Mouse (Mus musculus): ENCODE measurements at regions not wholly inside any gene's neighbourhood (a gene's known extent, or its start where the extent isn't known, plus 50 kb on each side); places are given as distances from the start of the nearest gene placed in this dataset.

- Histone ChIP-seq H3K36me3 (replicated peaks) (no peaks in the 10 kb centered on the region), H3K27me3 (ENCODE audit: insufficient read depth, low read length) (no peaks in the 10 kb centered on the region), H3K4me3 (ENCODE audit: low read depth, low read length) (no peak overlapping the region), H3K4me1 (ENCODE audit: insufficient read depth, low read depth, low read length) (no peaks in the 10 kb centered on the region; the same call in 1 of the 2 replicates), H3K9me3 (replicated peaks) (no peaks in the 10 kb centered on the region)
- no peak; the same call in 1 of the 2 replicates for ATAC-seq (ENCODE audit: extremely low read depth, insufficient number of reproducible peaks, low FRiP score, poor library complexity, severe bottlenecking)
- DNase-seq (ENCODE audit: low spot score) = no peak
- TF ChIP-seq GATA1 (IDR thresholded peaks at IDR 0.05; ENCODE audit: borderline replicate concordance, low read length) = no peak
- TF ChIP-seq GATA2 (IDR thresholded peaks at IDR 0.05; ENCODE audit: borderline replicate concordance, low read depth, low read length) = no peak
Measured at GRCm38 (mm10) chr3:139867499-139867898, 662.0 kb downstream of the Stpg2 start.

GRCm38 (mm10) chr3:139869779-139870178, 664.3 kb downstream of the Stpg2 start:
- TF ChIP-seq POLR2AphosphoS5 (IDR thresholded peaks at IDR 0.05; ENCODE audit: insufficient replicate concordance, low read depth, low read length) (no peak), GATA2 (IDR thresholded peaks at IDR 0.05; ENCODE audit: borderline replicate concordance, low read depth, low read length) (no peak), CTCF (IDR thresholded peaks at IDR 0.05; ENCODE audit: low read depth, low read length) (no peak), GATA1 (IDR thresholded peaks at IDR 0.05; ENCODE audit: borderline replicate concordance, low read length) (no peak), TAL1 (conservative IDR thresholded peaks at IDR 0.05; ENCODE audit: low read depth, low read length) (no peak)
- H3K4me1 ChIP-seq (ENCODE audit: insufficient read depth, low read depth, low read length) = no peaks in the 10 kb centered on the region; the same call in 1 of the 2 replicates
- ATAC-seq (ENCODE audit: extremely low read depth, insufficient number of reproducible peaks, low FRiP score, poor library complexity, severe bottlenecking) = no peak
- no peaks in the 10 kb centered on the region for H3K36me3 ChIP-seq (replicated peaks)
- H3K9me3 ChIP-seq (replicated peaks) = no peaks in the 10 kb centered on the region
- H3K27me3 ChIP-seq (ENCODE audit: insufficient read depth, low read length) = no peaks in the 10 kb centered on the region
- no peak for DNase-seq (ENCODE audit: low spot score)
- no peak overlapping the region for H3K4me3 ChIP-seq (ENCODE audit: low read depth, low read length)

DNA sequence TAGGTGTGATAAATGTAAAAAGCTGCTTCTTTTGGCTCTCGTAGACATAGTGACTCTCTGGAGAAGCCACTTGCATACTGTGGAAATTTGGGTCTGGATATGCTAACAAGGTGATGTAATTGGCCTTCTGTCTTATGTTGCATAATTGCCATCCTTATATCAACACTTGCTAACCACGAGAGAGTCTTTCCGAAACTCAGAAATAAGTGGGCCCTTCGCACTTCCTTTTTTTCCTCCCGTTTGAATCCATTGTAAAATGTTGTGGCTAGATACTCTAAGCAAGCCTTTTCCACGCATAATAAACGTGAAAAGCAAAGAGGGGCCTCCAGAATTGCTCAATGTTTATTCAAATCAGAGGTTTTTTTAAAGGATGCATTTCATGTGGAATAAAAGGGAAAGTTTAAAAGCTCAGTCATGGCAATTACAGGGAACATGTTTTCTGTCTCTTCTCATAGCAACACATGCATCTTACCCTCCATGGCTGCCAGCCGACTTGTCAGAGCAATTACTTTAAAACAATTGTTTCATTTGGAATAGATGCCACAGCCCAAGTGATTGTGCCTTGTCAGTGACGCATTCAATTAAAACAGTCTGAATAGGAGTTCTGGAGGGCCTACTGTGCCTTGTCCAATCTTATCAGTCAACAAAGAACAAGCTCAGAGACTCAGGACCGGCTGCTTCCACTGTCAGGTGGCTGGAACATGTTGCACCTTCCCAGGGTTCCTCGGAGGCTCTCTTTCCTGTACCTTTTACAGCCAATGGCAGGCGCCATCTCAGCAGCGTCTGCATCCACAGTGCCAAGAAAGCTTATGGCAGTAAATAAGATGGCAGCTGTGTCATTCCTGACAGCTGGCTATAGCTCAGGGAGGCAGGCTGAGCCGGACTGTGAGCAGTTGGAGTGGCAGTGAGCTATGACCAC, 680.7 kb downstream of the Stpg2 start:
- ATAC-seq (ENCODE audit: extremely low read depth, insufficient number of reproducible peaks, low FRiP score, poor library complexity, severe bottlenecking) (no peak), DNase-seq (ENCODE audit: low spot score) (no peak)
- no peaks in the 10 kb centered on the region for H3K36me3 ChIP-seq (replicated peaks)
- H3K9me3 ChIP-seq (replicated peaks) = no peaks in the 10 kb centered on the region
- TF ChIP-seq POLR2AphosphoS5 (IDR thresholded peaks at IDR 0.05; ENCODE audit: insufficient replicate concordance, low read depth, low read length) (no peak), CTCF (IDR thresholded peaks at IDR 0.05; ENCODE audit: low read depth, low read length) (no peak)
- peaks cover 16% of the 10 kb centered on the region for H3K4me1 ChIP-seq (ENCODE audit: insufficient read depth, low read depth, low read length)
- H3K27me3 ChIP-seq (ENCODE audit: insufficient read depth, low read length) = no peaks in the 10 kb centered on the region
- no peak overlapping the region for H3K4me3 ChIP-seq (ENCODE audit: low read depth, low read length)

- ATAC-seq (ENCODE audit: extremely low read depth, insufficient number of reproducible peaks, low FRiP score, poor library complexity, severe bottlenecking) = no peak
Measured at GRCm38 (mm10) chr3:139887265-139887664, 681.8 kb downstream of the Stpg2 start.

GRCm38 (mm10) chr3:139888537-139888936, 683.0 kb downstream of the Stpg2 start:
- DNase-seq (ENCODE audit: low spot score) = no peak
- peaks cover 13% of the 10 kb centered on the region for H3K4me1 ChIP-seq (ENCODE audit: insufficient read depth, low read depth, low read length)
- H3K36me3 ChIP-seq (replicated peaks) = no peaks in the 10 kb centered on the region
- TF ChIP-seq CTCF (IDR thresholded peaks at IDR 0.05; ENCODE audit: low read depth, low read length) (no peak), POLR2AphosphoS5 (IDR thresholded peaks at IDR 0.05; ENCODE audit: insufficient replicate concordance, low read depth, low read length) (no peak), GATA2 (IDR thresholded peaks at IDR 0.05; ENCODE audit: borderline replicate concordance, low read depth, low read length) (no peak), GATA1 (IDR thresholded peaks at IDR 0.05; ENCODE audit: borderline replicate concordance, low read length) (no peak), TAL1 (conservative IDR thresholded peaks at IDR 0.05; ENCODE audit: low read depth, low read length) (no peak)
- H3K4me3 ChIP-seq (ENCODE audit: low read depth, low read length) = no peak overlapping the region
- H3K27me3 ChIP-seq (ENCODE audit: insufficient read depth, low read length) = no peaks in the 10 kb centered on the region
- ATAC-seq (ENCODE audit: extremely low read depth, insufficient number of reproducible peaks, low FRiP score, poor library complexity, severe bottlenecking) = peak; percentile 80
- H3K9me3 ChIP-seq (replicated peaks) = no peaks in the 10 kb centered on the region

More at GRCm38 (mm10) chr3:139887265-139887664, 681.8 kb downstream of the Stpg2 start:
- peaks cover 16% of the 10 kb centered on the region for H3K4me1 ChIP-seq (ENCODE audit: insufficient read depth, low read depth, low read length)
- no peaks in the 10 kb centered on the region for H3K36me3 ChIP-seq (replicated peaks)
- DNase-seq (ENCODE audit: low spot score) = no peak
- no peak for TF ChIP-seq GATA1 (IDR thresholded peaks at IDR 0.05; ENCODE audit: borderline replicate concordance, low read length)
- TF ChIP-seq CTCF (IDR thresholded peaks at IDR 0.05; ENCODE audit: low read depth, low read length) = no peak
- TF ChIP-seq GATA2 (IDR thresholded peaks at IDR 0.05; ENCODE audit: borderline replicate concordance, low read depth, low read length) = no peak
- TF ChIP-seq POLR2AphosphoS5 (IDR thresholded peaks at IDR 0.05; ENCODE audit: insufficient replicate concordance, low read depth, low read length) = no peak
- no peak for TF ChIP-seq TAL1 (conservative IDR thresholded peaks at IDR 0.05; ENCODE audit: low read depth, low read length)
- no peaks in the 10 kb centered on the region for H3K9me3 ChIP-seq (replicated peaks)
- no peaks in the 10 kb centered on the region for H3K27me3 ChIP-seq (ENCODE audit: insufficient read depth, low read length)
- H3K4me3 ChIP-seq (ENCODE audit: low read depth, low read length) = no peak overlapping the region

DNA sequence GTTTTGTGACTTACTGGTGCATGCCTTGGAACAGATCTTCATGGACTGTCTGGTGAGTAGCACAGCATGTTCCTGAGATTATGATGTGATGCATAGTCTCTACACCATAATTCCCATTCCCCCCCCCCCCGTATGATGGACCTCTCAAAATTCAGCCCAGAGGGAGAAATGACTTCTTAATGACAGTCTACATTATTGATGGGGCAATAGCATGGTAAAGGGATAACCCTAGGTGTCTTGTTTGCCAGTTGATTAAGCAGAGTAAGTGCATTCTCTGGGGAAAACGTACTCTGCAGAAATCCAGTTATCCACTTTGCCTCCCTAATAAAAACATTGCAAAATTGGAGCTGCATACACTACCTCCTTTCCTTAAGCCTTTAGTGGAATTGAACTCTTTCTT, 684.7 kb downstream of the Stpg2 start:
- DNase-seq (ENCODE audit: low spot score) = no peak
- Histone ChIP-seq H3K27me3 (ENCODE audit: insufficient read depth, low read length) (no peaks in the 10 kb centered on the region), H3K4me3 (ENCODE audit: low read depth, low read length) (no peak overlapping the region), H3K9me3 (replicated peaks) (no peaks in the 10 kb centered on the region), H3K4me1 (ENCODE audit: insufficient read depth, low read depth, low read length) (peaks cover 13% of the 10 kb centered on the region), H3K36me3 (replicated peaks) (no peaks in the 10 kb centered on the region)
- TF ChIP-seq GATA1 (IDR thresholded peaks at IDR 0.05; ENCODE audit: borderline replicate concordance, low read length) (no peak), CTCF (IDR thresholded peaks at IDR 0.05; ENCODE audit: low read depth, low read length) (no peak), GATA2 (IDR thresholded peaks at IDR 0.05; ENCODE audit: borderline replicate concordance, low read depth, low read length) (no peak), TAL1 (conservative IDR thresholded peaks at IDR 0.05; ENCODE audit: low read depth, low read length) (no peak), POLR2AphosphoS5 (IDR thresholded peaks at IDR 0.05; ENCODE audit: insufficient replicate concordance, low read depth, low read length) (no peak)
- no peak for ATAC-seq (ENCODE audit: extremely low read depth, insufficient number of reproducible peaks, low FRiP score, poor library complexity, severe bottlenecking)

Measured in G1E (cell line).